Mouse (Mus musculus) thymus, adult 18-20 months (tissue): ENCODE data around the gene Spns3.

Experiments
- DNase-seq, 2 experiments: peaks; one replicate each; pipeline ENCODE4 v3.0.0; 2022; ENCODE audit warnings: mixed read lengths in 2 of 2

Spns3 gene

DNA sequence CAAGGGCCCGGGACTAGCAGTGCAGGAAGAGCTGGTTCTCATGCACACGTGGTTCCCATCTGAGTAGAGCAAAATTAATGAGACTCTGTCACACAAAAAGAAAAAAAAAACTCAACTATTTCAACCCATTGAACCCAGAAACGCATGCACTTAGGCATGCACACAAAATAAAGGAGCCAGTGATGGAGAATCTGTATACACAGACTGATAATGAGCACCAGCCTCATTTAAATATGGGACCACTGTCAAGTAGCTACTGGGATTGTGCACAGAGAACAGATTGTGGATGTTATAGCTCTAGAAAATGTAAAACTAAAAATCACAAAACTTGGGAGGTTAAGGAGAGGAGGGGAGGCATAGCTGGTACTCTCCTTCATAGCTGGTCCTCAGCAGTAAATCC, 35.3 kb downstream of the Spns3 start:
- no peak for DNase-seq

DNA sequence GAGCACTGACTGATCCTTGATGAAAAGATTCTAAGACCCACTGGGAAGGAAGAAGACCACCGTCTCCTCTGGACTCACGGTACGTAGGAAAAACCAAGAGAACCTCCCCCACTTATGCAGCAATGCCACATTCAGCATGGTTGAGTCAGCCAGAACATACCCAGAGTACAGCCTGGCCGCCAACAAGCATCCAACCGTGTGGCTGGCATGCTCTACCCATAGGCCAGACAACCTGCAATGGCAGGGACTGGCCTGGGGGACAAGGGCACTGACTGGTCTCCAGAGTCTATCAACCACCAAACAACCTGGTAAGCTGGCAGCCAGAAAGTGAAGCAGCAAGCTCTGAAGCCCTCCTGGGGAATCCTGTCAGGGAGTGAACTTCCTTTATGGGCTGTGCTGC, 41.7 kb downstream of the Spns3 start:
- DNase-seq, result no peak

DNA sequence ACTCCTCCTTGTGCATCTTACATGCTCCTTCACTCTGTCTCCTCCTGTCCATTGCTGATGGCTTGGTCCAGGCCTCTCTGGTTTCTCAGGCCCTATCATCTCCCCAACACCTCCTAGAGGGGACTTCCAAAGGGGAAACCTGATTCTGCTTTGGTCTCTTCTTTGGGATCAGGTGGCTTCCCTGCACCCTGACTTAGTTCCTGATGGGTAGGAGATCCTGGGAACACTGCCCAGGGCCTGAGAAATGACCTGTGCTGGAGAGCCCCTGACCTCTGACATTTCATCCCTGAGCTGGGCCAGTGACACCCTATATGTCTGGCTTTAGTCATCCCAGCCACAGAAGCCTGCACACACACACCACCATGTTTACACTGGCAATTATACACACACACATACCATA, 42.7 kb downstream of the Spns3 start:
- no peak for DNase-seq

DNA sequence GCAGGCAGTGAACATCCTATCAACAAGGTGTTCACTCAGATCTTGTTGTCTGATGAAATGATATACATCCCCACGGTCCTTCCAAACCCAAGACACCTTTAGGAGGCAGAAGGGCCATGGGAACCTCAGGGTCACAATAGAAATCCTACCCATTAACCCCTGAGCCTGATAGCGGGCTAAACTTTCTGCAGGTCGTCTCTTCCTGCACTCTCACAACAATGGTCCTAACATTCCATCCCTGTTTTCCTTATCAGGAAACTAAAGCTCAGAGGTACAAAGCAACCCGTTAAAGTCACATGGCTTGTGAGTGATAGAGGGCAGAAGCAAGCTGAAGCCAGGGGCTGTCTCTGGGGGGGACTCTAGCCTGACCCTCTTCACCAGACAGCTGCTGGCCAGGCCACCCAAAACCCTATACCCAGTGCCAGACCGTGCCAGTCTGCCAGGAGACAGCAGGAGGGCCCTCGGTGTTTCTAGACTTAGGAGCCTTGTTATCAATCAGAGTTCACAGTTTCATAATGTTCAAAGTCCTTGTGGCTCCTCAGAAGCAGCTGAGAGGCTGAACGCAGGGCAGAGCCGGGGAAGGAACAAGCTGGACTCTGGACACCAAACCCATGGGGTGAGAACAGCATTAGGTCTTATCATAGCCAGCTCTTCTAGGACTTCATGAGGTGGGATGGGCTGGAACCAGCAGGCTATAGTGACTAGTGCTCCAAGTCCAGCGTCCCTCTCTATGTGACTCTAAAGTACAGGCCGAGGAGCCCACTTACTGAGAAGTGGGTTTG, 46.1 kb downstream of the Spns3 start:
- no peak for DNase-seq

DNA sequence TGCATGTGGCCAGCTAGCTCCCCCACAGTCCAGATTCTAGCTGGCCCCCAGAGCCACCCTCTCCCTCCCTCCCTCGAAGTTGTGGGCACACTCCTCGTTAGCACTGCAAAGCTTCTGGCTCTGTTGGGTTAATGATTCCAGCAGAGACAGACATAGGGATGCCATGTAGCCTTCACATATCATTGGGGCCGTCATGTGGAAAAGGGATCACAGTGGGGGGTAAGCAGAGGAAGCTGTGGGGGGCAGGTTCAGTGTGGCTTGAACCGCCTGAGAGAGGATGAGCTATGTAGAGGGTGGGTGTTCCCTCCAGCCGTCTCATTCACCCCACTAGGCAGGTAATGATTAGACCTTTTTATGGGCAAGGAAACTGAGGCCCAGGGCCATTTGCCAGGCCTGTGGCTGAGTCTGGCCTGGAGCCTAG, 46.8 kb downstream of the Spns3 start:
- no peak for DNase-seq

DNA sequence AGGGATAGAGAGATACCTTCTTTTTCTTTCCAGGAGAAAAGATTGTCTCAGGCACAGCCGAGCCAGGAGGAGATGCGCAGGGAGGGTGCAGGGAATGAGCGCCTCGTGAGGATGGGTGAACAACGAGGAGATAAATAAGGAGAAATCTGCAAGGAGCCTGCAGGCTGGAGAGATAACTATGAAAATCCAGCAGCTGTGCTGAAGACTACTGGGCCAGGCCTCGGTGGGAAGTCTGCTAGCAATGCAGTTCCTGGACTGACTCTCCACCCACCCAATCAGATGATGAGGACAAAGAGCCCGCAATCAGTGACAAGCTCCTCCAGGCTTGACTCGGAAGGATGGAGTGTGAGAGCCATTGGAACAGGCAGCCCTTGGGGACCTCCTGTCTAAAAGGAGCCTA, 48.1 kb downstream of the Spns3 start:
- no peak for DNase-seq

DNA sequence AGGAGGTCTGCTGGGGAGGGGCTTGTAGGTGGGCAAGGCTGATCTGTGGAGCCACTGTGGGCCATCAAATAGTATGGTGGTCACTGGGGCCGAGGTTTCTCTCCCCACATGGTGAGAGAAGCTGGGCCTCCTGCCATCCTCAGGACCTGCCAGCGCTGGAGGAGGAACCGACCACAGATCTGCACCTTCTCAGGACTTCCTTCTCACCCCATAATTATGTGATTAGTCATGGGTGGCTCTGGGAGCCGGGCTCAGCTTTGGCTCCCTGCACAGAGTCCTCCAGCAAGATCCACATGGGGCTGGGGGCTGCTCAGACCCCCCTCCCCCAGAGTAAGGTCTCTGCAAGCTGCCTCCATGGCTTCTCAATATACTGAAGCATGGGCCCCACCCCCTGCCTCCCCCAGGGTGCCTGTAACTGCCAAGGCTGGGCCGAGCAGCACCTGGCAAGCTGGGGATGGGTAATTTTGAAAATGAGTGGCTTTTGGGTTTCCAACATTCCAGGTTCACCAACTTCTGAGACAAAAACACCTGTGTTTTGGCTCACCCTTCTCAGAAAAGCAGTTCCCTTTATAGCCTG, 48.8 kb downstream of the Spns3 start:
- DNase-seq, result no peak

DNA sequence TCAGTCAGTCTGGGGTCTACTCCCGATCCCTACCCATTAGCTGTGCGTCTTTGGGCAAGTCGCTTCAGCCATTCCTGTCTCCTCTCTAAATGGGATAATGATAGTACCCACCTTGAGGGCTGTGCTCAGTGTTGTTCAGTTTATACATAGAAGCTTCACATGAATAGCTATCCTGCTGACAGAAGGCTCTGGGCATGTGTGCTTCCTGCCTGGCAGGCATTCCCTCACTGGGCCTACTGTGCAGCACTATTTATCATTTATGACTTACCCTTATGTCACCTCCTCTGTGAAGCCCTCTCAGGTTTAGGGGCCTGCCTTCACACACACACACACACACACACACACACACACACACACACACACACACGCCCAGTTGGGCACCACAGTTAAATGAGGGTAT, 50.2 kb downstream of the Spns3 start:
- DNase-seq, result no peak

DNA sequence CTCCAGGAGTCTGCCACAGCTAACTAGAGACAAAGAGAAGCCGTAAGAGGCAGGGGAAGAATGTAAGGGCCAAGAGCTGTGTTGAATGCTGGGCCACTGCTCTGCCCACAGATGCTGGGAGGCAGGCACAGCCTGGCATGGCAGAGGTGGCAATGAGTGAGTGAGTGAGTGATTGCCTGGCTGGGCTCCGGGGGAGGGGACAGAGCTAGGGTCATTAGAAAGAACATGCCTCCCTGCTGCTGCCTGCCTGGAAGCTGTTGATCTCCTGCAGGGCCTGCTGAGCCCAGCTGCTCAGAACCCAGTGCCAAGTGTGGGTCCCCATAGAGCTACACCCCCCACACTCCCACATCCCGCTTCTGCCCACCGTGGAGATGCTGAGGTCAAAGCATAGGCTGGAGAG, 52.9 kb downstream of the Spns3 start:
- no peak for DNase-seq

DNA sequence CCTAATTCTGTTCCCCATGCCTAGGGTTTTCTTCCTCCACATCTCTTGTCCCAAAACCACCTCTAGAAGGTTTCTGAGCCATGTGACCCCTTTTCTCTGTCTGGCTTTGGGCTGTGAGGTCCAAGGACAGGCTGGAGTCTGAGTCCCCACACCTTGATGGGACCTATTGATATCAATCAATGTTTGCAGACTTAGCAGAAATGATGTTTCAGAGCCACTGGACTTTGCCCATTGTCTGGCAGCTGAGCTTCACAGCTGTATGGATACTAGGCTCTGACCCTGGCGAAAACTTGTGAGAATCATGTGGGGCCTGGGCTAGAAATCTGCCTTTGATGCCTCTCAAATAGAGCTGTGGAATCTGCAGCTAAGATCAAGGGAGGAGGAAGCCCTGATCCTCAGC, 53.5 kb downstream of the Spns3 start:
- no peak for DNase-seq

DNA sequence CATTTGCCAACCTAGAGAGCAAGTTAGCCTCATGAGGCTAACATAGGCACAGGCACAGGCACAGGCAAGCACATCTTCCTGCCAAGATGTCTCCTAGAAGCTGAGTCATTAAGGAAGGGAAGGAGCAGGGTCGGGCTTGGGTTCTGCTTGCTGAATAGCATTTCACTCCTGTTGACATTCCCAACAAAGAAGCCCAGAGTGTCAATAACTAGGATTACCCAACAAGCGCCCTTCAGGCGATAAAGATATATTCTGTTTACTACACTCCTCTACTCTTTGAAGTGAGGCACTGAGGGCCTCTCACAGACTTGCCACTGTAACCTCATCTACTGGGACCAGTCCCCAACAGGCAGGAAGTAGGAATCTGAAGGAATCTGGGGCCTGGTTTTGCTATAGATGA, 54.2 kb downstream of the Spns3 start:
- DNase-seq, result no peak

DNA sequence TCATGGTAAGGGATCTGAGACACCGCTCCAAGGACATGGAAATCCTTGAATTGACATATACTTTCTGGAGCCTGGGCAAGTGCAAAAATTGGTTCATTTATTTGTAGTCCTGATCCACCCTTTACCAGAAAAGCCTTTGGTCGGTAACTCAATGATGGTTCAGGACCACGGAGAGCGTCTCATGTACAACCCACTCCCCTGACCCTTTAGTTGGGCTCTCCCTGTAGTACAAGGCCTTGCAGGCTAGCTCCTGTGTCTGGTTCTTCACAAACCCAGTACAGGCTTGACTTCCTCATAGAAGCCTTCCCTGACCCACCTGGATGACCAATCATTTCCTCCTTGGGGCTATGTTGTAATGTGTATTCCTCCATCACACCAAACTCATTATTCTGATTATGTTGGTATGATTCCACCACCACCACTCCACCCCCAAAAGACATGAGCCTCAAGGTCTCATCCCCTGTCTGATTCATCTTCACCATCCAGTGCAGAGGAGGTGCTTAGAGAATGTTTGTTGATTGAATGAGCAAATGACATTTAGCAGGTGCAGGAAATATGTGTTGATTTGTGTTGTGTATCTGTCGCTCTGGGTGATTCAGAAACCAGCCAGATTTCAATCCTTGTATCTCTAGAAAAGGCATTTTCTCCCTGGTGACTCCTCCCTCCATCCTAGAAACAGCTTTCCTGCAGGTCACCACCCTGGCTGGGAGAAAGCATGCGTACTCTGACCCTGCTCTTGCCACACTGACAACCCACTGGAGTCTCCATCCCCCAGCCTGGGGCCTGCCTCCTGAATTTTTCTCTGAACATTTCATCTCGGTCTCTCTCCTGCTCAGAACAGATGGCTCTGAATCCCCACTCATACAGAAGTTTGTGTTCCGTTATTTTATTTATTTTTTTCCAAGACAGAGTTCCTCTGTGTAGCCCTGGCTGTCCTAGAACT, 56.0 kb downstream of the Spns3 start:
- DNase-seq, result no peak

DNA sequence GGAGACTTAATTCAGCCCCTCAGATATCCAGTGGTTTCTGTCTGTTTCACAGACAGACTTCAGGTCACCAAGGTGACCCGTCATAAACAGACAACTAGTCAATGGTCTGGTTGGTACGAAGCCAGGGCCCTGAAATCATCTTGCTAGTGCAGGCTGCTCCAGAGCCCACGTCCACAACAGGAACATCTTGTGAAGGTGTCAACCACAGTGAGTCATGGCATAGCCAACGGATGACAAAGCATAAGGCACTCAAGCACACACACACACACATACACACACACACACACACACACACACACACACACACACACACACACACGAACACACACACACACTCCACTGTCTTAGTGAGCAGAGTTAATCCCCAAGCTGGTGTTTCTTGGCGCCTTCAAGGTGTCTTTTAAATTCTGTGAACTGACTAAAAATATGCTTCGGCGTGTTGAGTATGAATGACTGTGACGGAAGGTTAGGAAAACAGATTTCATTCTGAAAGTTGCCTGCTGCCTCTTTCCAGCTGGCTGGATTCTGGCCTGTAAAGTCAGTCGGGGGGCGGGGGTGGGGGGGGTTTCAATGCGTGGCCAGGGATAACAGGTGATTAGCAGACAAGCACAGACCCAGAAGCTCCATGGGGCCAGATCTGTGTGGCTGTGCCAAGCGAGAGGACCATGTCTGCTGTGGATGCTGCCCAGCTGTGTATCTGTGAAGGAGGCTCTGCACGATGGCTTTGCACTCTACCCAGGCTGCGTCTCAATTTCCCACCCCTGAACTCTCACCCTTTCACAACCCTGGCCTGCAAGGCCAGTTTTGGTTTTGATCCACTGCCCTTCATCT, 59.0 kb downstream of the Spns3 start:
- no peak for DNase-seq

DNA sequence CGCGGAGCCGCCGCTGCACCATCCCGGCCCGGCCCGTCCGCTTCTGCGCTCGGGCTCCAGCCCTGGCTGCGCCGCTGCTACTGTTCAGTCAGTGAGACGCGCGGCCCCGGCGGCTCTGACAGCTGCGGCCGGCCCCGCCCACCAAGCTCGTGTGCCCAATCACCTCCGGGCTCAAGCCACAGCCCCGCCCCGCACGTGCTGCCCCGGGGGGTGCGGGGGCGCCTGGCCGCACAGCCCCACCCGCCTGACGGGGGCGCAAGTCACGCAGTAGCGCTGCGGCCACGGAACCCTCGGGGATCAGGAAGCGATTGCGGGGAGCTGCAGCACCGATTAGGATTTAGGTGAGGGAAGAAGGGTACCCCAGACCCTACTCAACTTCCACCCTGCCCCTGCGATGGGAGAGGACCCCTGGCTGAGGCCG, 60.4 kb downstream of the Spns3 start, which contains the start of gene Spns2:
TSS of gene Spns2 (minus strand) at position 24 of the 421 bp plus-strand sequence.
- peak; percentile 76 to 78 for DNase-seq

DNA sequence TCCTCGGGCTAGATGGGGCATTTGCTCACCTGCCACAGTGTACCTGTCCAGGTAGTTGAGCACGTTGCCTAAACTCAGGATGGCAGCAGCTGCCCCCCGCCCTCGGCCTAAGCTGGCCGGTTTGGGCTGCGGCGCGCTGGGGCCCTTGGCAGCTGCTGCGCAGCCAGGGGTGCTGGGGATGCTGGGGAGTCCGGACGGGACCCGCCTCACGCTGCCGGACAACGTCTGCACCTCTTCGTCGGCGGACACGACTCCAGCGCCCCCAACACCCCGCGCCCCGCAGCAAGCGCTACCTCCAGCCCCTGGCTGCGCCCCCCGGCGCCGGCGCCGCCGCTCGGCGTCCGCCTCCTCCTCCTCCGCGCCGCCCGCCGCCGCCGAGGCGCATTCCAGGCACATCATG, 60.9 kb downstream of the Spns3 start:
- DNase-seq, result no peak

DNA sequence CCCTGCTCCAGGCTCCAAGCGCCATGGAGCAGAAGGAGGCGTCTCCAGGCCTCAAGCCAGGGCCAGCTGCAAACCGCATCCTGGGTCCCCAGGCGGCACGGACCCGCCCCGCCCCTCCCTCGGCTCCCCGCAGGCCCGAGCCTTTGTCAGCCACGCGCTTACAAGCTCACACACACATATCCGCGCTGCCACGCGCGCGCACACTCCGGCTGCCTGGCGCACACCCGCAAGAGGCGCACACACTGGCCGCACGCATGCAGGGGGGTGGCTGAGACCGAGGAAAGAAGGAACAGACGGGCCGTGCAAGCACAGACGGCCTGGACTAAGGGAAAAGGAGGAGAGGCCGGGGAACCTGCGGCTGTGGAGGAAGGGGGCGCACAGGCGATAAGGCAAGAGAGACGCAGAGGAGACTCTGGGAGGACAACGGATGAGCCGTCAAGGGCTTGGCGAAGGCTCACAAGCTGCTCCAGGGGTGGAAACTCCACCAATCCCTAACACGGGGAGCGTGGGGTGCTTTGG, 61.5 kb downstream of the Spns3 start:
- DNase-seq, result no peak

DNA sequence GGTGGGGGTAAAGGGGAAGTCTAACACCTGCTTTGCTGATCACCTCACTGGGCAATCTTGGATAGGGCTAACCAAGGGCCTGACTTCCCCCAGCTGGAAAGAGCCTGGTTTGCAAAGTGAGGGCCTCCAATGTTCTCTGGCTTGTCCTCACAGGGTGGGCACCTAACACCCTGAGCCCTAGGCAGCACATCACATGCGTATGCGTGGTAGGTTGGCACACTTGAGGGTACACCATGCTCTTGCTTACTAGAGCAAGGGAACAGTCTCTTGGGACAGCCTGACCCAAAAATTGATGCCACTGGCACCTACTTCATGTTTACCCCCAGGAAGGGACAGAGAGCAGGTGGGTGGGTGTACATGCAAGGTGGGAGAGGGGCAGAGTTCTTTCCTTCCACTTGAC, 62.6 kb downstream of the Spns3 start:
- DNase-seq, result no peak

DNA sequence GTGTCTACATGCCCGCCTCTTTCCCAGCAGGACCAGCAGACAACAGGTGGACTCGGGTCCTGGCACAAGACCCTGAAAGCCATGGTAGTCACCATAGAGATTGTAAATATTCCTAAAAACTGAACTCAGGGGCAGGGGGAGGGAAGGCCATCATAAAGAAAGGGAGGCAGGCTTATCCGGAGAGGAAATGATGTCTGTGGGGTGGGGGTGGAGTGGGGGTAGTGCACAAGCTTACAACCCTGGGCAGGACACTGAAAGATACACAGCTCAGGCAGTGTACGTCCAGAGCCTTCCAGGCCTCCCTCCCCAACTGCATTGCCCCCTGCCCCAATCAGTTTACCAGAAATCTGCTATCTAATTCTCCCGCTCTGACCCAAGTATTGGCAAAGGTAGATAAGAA, 63.1 kb downstream of the Spns3 start:
- DNase-seq, result no peak

DNA sequence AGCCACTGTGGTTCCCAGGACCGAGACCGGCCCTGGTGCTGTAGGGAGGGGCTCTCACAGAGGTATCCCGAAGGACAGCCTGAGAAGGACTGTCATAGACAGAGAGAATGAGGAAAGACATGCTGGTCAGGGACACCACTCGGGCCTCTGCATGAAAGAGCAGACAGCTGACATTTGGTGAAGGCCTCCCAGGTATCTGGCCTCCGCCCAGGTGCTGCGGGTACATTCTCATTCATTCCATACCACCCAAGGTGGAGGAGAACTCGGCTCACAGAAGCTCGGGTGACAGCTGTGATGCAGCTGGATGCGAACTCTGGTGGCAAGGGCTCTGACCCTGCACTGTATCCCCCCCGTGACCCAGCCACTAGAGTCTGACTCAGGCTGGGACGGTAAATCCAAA, 64.3 kb downstream of the Spns3 start:
- no peak for DNase-seq

DNA sequence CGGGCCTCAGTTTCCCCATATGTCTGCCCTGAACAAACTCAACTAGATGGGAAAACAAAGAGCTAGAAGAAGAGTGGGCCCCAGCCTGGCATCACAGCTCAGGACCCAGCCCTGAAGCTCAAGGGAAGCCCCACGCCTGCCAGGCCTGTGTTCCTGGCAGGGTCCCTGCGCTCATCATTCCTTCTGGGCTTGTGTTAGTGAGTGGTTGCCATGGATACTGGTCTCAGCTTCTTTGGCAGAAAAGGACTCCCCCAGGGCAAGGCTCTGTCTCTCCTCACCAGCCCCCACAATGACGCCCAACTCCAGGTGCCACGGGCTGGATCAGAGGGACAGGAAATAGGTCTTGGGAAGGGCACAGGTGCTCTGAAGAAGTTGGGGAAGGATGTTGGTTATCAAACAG, 65.1 kb downstream of the Spns3 start:
- no peak for DNase-seq

DNA sequence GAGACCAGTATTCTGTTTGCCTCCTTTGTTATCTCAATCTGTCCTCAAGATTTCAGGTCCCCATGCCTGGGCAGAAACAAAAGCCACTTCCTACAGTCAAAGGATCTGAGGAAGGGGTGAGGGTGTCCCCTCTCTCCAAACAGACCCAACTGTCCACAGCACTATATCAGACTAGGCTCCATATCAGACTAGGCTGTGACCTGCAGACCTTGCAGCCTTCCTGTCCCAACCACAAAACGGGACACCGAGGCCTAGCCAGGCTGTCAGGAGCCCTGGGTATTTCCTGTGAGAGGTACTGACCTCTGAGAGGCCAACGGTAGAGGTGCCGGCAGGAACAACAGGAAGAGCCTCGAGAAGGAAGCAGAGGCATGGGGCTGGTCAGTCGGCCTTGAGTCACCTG, 65.8 kb downstream of the Spns3 start:
- no peak for DNase-seq

DNA sequence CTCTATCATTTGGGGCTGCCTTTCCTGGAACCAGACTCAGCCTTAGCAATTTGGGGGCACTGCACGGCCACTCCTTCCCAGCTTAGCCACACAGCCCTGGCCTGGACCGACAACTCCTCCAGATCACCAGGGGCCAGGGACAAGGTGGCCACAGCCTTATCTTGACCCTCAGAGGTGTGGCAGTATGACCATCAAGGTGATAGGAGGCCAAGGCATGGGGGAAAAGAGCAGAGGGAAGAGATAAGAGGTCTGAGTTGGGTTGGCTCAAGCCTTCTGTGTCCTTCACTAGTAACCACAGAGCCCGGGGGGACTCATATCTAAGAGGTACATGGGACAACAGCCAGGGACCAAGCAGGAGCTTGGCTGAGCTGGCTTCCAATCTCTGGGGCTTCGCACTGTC, 68.4 kb downstream of the Spns3 start:
- no peak for DNase-seq

DNA sequence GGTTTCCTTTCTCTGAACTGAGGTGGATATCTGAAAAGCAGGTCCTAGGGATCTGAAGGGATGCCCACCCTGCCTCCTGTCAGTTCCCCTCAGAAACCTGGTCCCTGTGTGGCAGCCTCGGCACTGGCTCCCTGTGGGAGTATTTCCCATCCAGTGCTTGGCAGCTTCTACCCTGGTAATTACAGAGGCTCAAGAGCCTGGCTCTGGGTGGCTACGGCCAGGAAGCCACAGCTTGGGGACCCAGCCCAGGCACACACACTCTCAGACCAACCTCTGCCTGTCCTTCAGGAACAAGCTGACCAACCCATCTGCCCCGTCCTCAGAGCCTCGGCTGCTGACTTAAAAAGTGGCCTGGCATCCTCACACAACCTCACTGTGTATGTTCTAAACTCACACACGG, 69.0 kb downstream of the Spns3 start:
- no peak for DNase-seq
